Mouse (Mus musculus): ENCODE measurements around the gene Nkiras2. TPM values are rescaled to one million over a fixed set of nuclear protein-coding genes. Genes with fewer than 3 reads are reported as not detected.

The Nkiras2 gene
- polyA plus RNA-seq, 1 experiment: 37.6 TPM

DNA sequence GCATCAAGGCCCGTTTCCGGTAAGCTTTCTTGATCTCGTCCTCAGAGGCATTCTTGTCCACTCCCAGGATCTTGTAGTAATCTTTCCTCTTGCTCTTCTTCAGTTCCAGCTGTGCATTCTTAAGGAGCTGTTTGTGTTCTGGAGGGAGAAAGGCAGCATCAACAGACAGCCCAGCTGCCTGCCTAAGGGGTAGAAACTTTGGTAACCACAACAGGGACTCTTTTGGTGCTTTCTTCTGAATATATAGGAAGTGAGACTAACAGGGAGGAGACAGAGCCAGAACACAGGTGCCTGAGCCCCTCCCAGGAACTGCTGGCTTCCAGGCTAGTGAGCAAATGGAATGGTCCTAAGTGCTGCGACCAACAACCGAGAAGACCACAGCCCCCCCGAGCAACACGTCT lies 34.5 kb upstream of the Nkiras2 start:
- Histone ChIP-seq H3K4me3 (ENCODE audit: insufficient read depth, low read depth, low read length) (no peak overlapping the region), H3K27ac (replicated peaks; ENCODE audit: low read depth, low read length) (no peak overlapping the region), H3K4me1 (ENCODE audit: control insufficient read depth, insufficient read depth, insufficient read length, low read length) (no peaks in the 10 kb centered on the region)

- Histone ChIP-seq H3K4me3 (ENCODE audit: insufficient read depth, low read depth, low read length) (no peak overlapping the region), H3K27ac (replicated peaks; ENCODE audit: low read depth, low read length) (no peak overlapping the region), H3K4me1 (ENCODE audit: control insufficient read depth, insufficient read depth, insufficient read length, low read length) (no peaks in the 10 kb centered on the region)
These were observed 33.9 kb upstream of the Nkiras2 start for GRCm38 (mm10) chr11:100585148-100585547.

GRCm38 (mm10) chr11:100588462-100588861 lies 30.6 kb upstream of the Nkiras2 start:
- Histone ChIP-seq H3K4me3 (ENCODE audit: insufficient read depth, low read depth, low read length) (no peak overlapping the region), H3K27ac (replicated peaks; ENCODE audit: low read depth, low read length) (no peak overlapping the region), H3K4me1 (ENCODE audit: control insufficient read depth, insufficient read depth, insufficient read length, low read length) (no peaks in the 10 kb centered on the region)

DNA sequence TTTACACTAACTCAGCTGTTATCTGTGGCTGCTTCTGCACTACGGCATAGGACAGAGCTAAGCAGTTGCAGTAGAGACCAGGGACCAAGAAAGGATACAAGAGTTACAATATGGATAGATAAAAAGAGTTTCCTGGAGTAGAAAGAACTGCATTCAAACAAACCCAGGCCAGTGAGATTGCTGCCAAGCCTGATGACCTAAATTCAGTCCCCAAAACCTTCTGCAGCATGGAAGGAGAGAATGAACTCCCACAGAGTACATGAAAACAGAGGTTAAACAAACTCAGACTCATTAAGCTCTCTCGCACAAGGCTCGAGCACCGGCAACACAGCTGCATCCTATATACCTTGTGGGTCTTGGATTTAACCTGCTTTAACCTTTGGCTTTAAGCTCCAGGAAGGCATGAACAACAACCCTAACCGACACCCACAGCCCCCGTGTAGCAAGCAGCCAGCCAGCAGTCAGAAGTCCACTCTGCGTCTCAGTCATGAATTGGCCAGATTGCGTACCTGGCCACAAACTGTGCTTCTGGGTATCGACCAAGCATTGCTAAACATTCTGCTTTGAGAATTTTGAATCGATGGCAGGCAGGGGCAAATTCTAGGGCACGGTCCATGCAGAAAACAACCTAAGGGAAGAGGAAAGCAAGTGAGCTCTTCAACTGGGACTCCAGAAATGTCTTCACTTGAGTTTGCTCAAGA lies 26.5 kb upstream of the Nkiras2 start:
- Histone ChIP-seq H3K4me3 (ENCODE audit: insufficient read depth, low read depth, low read length) (no peak overlapping the region), H3K4me1 (ENCODE audit: control insufficient read depth, insufficient read depth, insufficient read length, low read length) (no peaks in the 10 kb centered on the region), H3K27ac (replicated peaks; ENCODE audit: low read depth, low read length) (no peak overlapping the region)

GRCm38 (mm10) chr11:100594608-100595007 lies 24.4 kb upstream of the Nkiras2 start:
- Histone ChIP-seq H3K4me3 (ENCODE audit: insufficient read depth, low read depth, low read length) (no peak overlapping the region), H3K4me1 (ENCODE audit: control insufficient read depth, insufficient read depth, insufficient read length, low read length) (no peaks in the 10 kb centered on the region), H3K27ac (replicated peaks; ENCODE audit: low read depth, low read length) (no peak overlapping the region)

- H3K27ac ChIP-seq (replicated peaks; ENCODE audit: low read depth, low read length): no peak overlapping the region
These were observed 23.5 kb upstream of the Nkiras2 start for GRCm38 (mm10) chr11:100595533-100595932.

DNA sequence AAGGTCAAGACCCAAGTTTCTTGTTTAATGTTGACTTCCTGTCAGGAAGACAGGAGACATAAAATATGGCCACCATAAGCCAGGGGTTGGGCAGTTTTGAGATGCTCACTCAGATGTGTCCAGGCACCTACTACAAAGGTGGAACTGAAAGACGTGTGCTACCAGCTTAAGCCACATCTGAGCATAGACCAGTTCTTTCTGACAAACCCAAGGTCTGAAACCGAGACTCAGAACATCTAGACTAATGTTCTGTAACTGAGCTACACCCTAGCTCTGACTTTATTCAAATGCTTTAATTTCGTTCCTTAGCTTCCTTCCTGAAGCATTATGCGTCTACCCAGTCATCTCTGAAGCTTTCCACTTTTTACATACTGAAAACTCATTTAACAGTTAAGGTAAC lies 21.0 kb upstream of the Nkiras2 start:
- H3K4me1 ChIP-seq (ENCODE audit: control insufficient read depth, insufficient read depth, insufficient read length, low read length): peaks cover 2% of the 10 kb centered on the region; the same call in 1 of the 2 replicates
- no peak overlapping the region for H3K27ac ChIP-seq (replicated peaks; ENCODE audit: low read depth, low read length)

More at GRCm38 (mm10) chr11:100595533-100595932, 23.5 kb upstream of the Nkiras2 start:
- H3K4me3 ChIP-seq (ENCODE audit: insufficient read depth, low read depth, low read length): no peak overlapping the region
- H3K4me1 ChIP-seq (ENCODE audit: control insufficient read depth, insufficient read depth, insufficient read length, low read length): no peaks in the 10 kb centered on the region

GRCm38 (mm10) chr11:100601372-100601771 lies 17.7 kb upstream of the Nkiras2 start:
- Histone ChIP-seq H3K4me1 (ENCODE audit: control insufficient read depth, insufficient read depth, insufficient read length, low read length) (peaks cover 7% of the 10 kb centered on the region), H3K4me3 (ENCODE audit: insufficient read depth, low read depth, low read length) (no peak overlapping the region), H3K27ac (replicated peaks; ENCODE audit: low read depth, low read length) (no peak overlapping the region)

More for the DNA sequence above, 21.0 kb upstream of the Nkiras2 start:
- H3K4me3 ChIP-seq (ENCODE audit: insufficient read depth, low read depth, low read length): no peak overlapping the region

DNA sequence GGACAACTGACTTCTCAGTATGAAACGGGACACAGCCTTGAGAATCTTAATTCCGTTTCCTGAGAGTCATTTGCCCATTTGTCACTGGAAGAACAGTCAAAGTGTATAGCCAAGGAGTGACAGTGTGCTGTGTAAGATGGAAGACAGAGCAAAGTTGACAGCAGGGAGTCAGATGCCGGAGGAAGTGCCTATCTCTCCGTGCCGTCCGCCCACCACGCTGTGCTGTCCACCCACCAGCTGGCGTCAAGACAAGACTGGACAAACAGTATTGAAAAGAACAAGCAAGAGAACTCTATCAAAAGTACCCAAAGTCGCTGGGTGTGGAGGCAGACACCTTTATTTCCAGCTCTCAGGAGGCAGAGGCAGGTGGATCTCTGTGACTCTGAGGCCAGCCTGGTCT lies 15.9 kb upstream of the Nkiras2 start:
- Histone ChIP-seq H3K4me1 (ENCODE audit: control insufficient read depth, insufficient read depth, insufficient read length, low read length) (peaks cover 7% of the 10 kb centered on the region), H3K27ac (replicated peaks; ENCODE audit: low read depth, low read length) (no peak overlapping the region), H3K4me3 (ENCODE audit: insufficient read depth, low read depth, low read length) (no peak overlapping the region)

- Histone ChIP-seq H3K4me3 (ENCODE audit: insufficient read depth, low read depth, low read length) (no peak overlapping the region), H3K4me1 (ENCODE audit: control insufficient read depth, insufficient read depth, insufficient read length, low read length) (peaks cover 9% of the 10 kb centered on the region), H3K27ac (replicated peaks; ENCODE audit: low read depth, low read length) (no peak overlapping the region)
These were observed 15.2 kb upstream of the Nkiras2 start for GRCm38 (mm10) chr11:100603813-100604212.

DNA sequence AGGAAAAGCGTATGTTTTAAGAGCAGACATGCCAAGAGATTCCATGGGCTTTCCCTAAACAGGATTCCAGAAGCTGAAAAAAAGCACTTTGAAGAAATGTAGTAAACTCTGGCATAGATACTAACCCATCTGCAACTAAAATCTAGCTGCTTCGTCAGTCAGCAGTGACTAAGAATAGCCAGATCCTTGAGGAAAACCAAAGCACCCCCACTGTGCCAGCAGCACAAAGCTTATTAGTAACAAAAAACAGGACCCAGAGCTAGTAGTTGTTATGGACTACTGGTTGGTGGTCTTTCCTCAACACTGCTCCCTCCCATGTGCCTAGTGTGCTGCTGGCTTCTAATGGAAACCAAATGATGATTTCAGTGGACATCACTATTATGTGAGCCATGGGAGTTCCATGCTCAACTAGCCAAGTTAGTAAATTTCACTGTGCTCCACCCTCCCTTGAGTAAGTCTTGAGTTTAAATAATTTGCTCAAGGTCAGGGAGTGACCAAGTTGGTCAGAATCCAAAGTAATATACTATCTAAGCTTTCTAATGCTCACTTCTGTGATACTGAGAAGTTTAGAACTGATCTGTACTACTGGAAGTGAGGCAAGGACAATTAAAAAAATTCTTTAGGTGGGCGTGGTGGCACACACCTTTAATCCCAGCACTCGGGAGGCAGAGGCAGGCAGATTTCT lies 14.6 kb upstream of the Nkiras2 start:
- peaks cover 14% of the 10 kb centered on the region for H3K4me1 ChIP-seq (ENCODE audit: control insufficient read depth, insufficient read depth, insufficient read length, low read length)
- no peak overlapping the region for H3K27ac ChIP-seq (replicated peaks; ENCODE audit: low read depth, low read length)
- H3K4me3 ChIP-seq (ENCODE audit: insufficient read depth, low read depth, low read length): no peak overlapping the region

DNA sequence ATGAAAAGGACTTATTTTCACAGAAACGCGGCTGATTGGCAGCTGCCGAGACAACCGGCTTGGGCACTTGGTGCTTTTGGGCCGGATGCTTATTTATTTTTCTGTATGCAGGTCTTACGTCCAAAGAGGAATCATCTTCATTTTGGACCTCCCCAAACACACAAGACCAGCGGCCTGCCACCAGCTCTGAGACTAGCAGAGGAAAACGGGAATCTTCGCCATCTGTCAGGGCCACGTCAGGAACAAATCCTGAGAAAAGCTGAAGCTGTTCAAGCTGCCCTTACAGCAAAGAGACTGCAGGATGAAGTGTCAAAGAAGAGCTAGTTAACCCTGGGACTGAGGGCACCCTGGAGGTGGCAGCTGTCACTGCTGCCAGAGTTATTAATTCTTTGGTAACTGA lies 13.6 kb upstream of the Nkiras2 start:
- peaks cover 18% of the 10 kb centered on the region for H3K4me1 ChIP-seq (ENCODE audit: control insufficient read depth, insufficient read depth, insufficient read length, low read length)
- H3K27ac ChIP-seq (replicated peaks; ENCODE audit: low read depth, low read length): 0 out of 2 replicates have a peak overlapping the region, but pooled peaks have one; percentile 18
- H3K4me3 ChIP-seq (ENCODE audit: insufficient read depth, low read depth, low read length): no peak overlapping the region

- Histone ChIP-seq H3K4me3 (ENCODE audit: insufficient read depth, low read depth, low read length) (no peak overlapping the region), H3K4me1 (ENCODE audit: control insufficient read depth, insufficient read depth, insufficient read length, low read length) (peaks cover 25% of the 10 kb centered on the region), H3K27ac (replicated peaks; ENCODE audit: low read depth, low read length) (no peak overlapping the region)
These were observed 11.9 kb upstream of the Nkiras2 start for GRCm38 (mm10) chr11:100607121-100607520.

DNA sequence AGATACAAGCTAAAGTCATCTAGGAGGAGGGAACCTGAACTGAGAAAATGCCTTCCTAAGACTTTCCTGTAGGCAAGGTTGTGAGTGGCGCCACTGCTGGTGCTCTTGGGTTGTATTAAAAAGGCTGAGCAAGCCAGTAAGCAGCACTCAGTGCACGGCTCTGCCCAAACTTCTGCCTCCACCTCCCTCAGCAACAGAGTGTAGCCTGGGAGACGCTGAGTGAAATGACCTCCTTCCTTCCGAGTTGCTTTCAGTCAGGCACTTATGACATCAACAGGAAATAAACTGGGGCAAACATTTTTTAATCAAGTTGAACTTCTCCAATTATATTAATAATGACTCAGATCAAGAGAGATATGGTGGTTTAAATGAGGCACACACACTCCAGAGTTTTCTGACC lies 10.2 kb upstream of the Nkiras2 start:
- Histone ChIP-seq H3K4me1 (ENCODE audit: control insufficient read depth, insufficient read depth, insufficient read length, low read length) (peaks cover 31% of the 10 kb centered on the region), H3K27ac (replicated peaks; ENCODE audit: low read depth, low read length) (peak overlapping the region; percentile 35; the same call in 1 of the 2 replicates)

DNA sequence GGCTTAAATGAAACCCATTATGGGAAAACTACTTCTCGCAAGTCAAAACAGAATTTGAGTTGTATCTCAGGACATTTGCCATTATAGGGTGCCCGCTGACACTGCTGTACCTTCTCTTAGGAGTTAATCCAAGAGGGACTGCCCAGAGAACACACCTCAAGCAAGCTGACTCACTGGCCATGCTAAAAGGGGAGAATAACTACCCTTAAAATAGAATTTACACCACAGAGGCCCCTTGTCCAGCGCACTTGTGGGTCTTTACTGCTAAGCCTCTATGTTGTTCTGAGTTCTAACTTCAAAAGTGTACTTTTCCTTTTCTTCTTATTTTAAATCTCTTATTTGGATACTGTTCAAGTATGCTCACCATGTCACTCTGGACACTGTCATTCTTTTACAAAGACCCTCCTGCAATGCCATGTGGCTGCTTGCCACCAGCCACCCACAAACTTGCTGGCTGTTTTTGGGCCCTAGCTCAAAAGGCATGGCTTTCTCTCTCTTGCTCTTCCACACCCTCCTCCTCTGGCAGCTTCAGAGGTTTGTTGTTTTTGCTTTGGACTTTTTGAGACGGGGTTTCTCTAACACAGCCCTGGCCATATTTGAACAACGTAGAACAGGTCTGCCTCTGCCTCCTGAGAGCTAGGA lies 9.6 kb upstream of the Nkiras2 start:
- Histone ChIP-seq H3K4me1 (ENCODE audit: control insufficient read depth, insufficient read depth, insufficient read length, low read length) (peaks cover 31% of the 10 kb centered on the region), H3K27ac (replicated peaks; ENCODE audit: low read depth, low read length) (peak overlapping the region; percentile 71), H3K4me3 (ENCODE audit: insufficient read depth, low read depth, low read length) (no peak overlapping the region)

More for the DNA sequence above, 10.2 kb upstream of the Nkiras2 start:
- no peak overlapping the region for H3K4me3 ChIP-seq (ENCODE audit: insufficient read depth, low read depth, low read length)
